Mouse (Mus musculus): ENCODE measurements around the gene Cdyl2.

Cdyl2 gene

GRCm38 (mm10) chr8:116621158-116621961 is 111.4 kb downstream of the Cdyl2 start:
- no peak for DNase-seq (ENCODE audit: low spot score)

GRCm38 (mm10) chr8:116619686-116620320 is 113.0 kb downstream of the Cdyl2 start:
- DNase-seq (ENCODE audit: low spot score) = no peak

- DNase-seq (ENCODE audit: low spot score) = no peak
Measured at GRCm38 (mm10) chr8:116619221-116619620, 113.6 kb downstream of the Cdyl2 start.

- no peak for DNase-seq (ENCODE audit: low spot score)
Measured at GRCm38 (mm10) chr8:116618797-116619196, 114.0 kb downstream of the Cdyl2 start.

GRCm38 (mm10) chr8:116617891-116618290 is 114.9 kb downstream of the Cdyl2 start:
- no peak for DNase-seq (ENCODE audit: low spot score)

GRCm38 (mm10) chr8:116616369-116616768 is 116.4 kb downstream of the Cdyl2 start:
- no peak for DNase-seq (ENCODE audit: low spot score)

- no peak for DNase-seq (ENCODE audit: low spot score)
Measured at GRCm38 (mm10) chr8:116614901-116615300, 117.9 kb downstream of the Cdyl2 start.

GRCm38 (mm10) chr8:116606171-116606570 is 126.6 kb downstream of the Cdyl2 start:
- DNase-seq (ENCODE audit: low spot score) = no peak

GRCm38 (mm10) chr8:116602806-116603205 is 130.0 kb downstream of the Cdyl2 start:
- no peak for DNase-seq (ENCODE audit: low spot score)

- DNase-seq (ENCODE audit: low spot score) = no peak
Measured at GRCm38 (mm10) chr8:116599728-116600127, 133.1 kb downstream of the Cdyl2 start.

GRCm38 (mm10) chr8:116591226-116591625 is 141.6 kb downstream of the Cdyl2 start:
- DNase-seq (ENCODE audit: low spot score) = no peak

GRCm38 (mm10) chr8:116590546-116590945 is 142.2 kb downstream of the Cdyl2 start:
- no peak for DNase-seq (ENCODE audit: low spot score)

- DNase-seq (ENCODE audit: low spot score) = no peak
Measured at GRCm38 (mm10) chr8:116590106-116590505, 142.7 kb downstream of the Cdyl2 start.

GRCm38 (mm10) chr8:116587616-116588468 is 144.9 kb downstream of the Cdyl2 start:
- DNase-seq (ENCODE audit: low spot score) = no peak

GRCm38 (mm10) chr8:116581318-116582019 is 151.3 kb downstream of the Cdyl2 start:
- no peak for DNase-seq (ENCODE audit: low spot score)

- no peak for DNase-seq (ENCODE audit: low spot score)
Measured at GRCm38 (mm10) chr8:116576732-116577131, 156.1 kb downstream of the Cdyl2 start.

- DNase-seq (ENCODE audit: low spot score) = no peak
Measured at GRCm38 (mm10) chr8:116573085-116573484, 159.7 kb downstream of the Cdyl2 start.

GRCm38 (mm10) chr8:116552778-116553177 is 180.0 kb downstream of the Cdyl2 start:
- no peak for DNase-seq (ENCODE audit: low spot score)

- DNase-seq (ENCODE audit: low spot score) = no peak
Measured at GRCm38 (mm10) chr8:116552255-116552654, 180.5 kb downstream of the Cdyl2 start.

- no peak for DNase-seq (ENCODE audit: low spot score)
Measured at GRCm38 (mm10) chr8:116543366-116543765, 189.4 kb downstream of the Cdyl2 start.

- no peak for DNase-seq (ENCODE audit: low spot score)
Measured at GRCm38 (mm10) chr8:116542842-116543241, 189.9 kb downstream of the Cdyl2 start.

GRCm38 (mm10) chr8:116540136-116540535 is 192.7 kb downstream of the Cdyl2 start:
- no peak for DNase-seq (ENCODE audit: low spot score)

Data from ovary, postnatal 10 days (tissue).